Mouse (Mus musculus): ENCODE measurements at regions not wholly inside any gene's neighbourhood (a gene's known extent, or its start where the extent isn't known, plus 50 kb on each side); places are given as distances from the start of the nearest gene placed in this dataset.

- H3K4me1 ChIP-seq (ENCODE audit: control insufficient read depth, insufficient read depth, low read length): no peaks in the 10 kb centered on the region
- H3K4me3 ChIP-seq (replicated peaks; ENCODE audit: low read length): no peak overlapping the region
- no peak for ATAC-seq (ENCODE audit: insufficient read depth, low FRiP score)
- H3K4me2 ChIP-seq (ENCODE audit: low read depth, low read length): no peak overlapping the region
- no peaks in the 10 kb centered on the region for H3K9me3 ChIP-seq (replicated peaks; ENCODE audit: control insufficient read depth, low read length)
- 49% methylated on average over 1 of the region's 1 CpGs for WGBS
- H3K36me3 ChIP-seq (ENCODE audit: control insufficient read depth, insufficient read depth, low read length): no peaks in the 10 kb centered on the region
- no peak overlapping the region for H3K27ac ChIP-seq (ENCODE audit: low read length)
- no peak overlapping the region for H3K9ac ChIP-seq (ENCODE audit: low read length)
- H3K27me3 ChIP-seq (ENCODE audit: control insufficient read depth, insufficient read depth, low read length): no peaks in the 10 kb centered on the region
Measured at GRCm38 (mm10) chr13:114684298-114684697, 133.7 kb upstream of the Mocs2 start.

DNA sequence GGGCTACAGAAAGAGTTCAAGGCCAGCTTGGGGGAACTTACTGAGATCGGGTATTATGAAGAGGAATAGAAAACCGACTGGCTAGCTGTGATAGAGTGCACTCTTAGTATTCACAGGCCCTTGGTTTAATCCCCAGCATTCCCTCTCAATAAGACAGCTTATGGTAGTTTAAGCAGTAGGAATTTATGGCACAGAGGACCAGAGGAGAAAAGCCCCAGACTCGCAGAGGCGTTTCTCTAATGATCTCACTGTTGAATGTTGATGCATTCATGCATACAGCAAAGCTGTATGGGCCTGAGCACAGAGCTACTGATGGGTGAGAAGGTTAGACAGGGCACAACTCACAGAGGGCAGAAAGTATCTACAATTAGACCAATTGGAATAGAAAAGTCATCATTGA is 132.7 kb upstream of the Mocs2 start:
- 77% methylated on average over 4 of the region's 4 CpGs for WGBS
- Histone ChIP-seq H3K27me3 (ENCODE audit: control insufficient read depth, insufficient read depth, low read length) (no peaks in the 10 kb centered on the region), H3K9ac (ENCODE audit: low read length) (no peak overlapping the region), H3K27ac (ENCODE audit: low read length) (no peak overlapping the region), H3K4me3 (replicated peaks; ENCODE audit: low read length) (no peak overlapping the region), H3K4me2 (ENCODE audit: low read depth, low read length) (no peak overlapping the region), H3K36me3 (ENCODE audit: control insufficient read depth, insufficient read depth, low read length) (no peaks in the 10 kb centered on the region), H3K4me1 (ENCODE audit: control insufficient read depth, insufficient read depth, low read length) (no peaks in the 10 kb centered on the region), H3K9me3 (replicated peaks; ENCODE audit: control insufficient read depth, low read length) (no peaks in the 10 kb centered on the region)
- no peak for ATAC-seq (ENCODE audit: insufficient read depth, low FRiP score)

DNA sequence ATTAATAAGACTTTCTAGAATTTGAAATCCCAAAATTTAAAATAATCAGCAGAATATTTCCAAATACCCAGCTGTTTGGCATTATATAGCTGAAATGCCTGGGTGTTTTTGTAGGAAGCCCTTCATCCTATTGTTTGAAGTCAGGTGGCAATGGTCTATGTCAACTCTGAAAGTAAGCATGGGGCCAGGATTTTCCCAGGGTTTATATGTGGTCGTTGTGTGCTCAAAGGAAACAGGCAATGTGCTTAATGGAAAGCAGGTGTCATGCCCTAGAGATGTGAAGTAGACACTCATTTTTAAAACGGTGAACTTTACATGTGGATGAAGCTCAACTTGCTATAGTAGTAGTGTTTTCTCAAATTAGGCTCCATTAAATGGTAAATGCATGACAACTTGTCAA is 105.4 kb upstream of the Mocs2 start:
- Histone ChIP-seq H3K27ac (ENCODE audit: low read length) (no peak overlapping the region), H3K9ac (ENCODE audit: low read length) (no peak overlapping the region), H3K4me1 (ENCODE audit: control insufficient read depth, insufficient read depth, low read length) (no peaks in the 10 kb centered on the region), H3K27me3 (ENCODE audit: control insufficient read depth, insufficient read depth, low read length) (no peaks in the 10 kb centered on the region), H3K9me3 (replicated peaks; ENCODE audit: control insufficient read depth, low read length) (no peaks in the 10 kb centered on the region), H3K4me2 (ENCODE audit: low read depth, low read length) (no peak overlapping the region), H3K4me3 (replicated peaks; ENCODE audit: low read length) (no peak overlapping the region), H3K36me3 (ENCODE audit: control insufficient read depth, insufficient read depth, low read length) (no peaks in the 10 kb centered on the region)
- no peak for ATAC-seq (ENCODE audit: insufficient read depth, low FRiP score)
- WGBS: 56% methylated on average over 2 of the region's 2 CpGs

GRCm38 (mm10) chr13:114719771-114720170 is 98.3 kb upstream of the Mocs2 start:
- no peak for ATAC-seq (ENCODE audit: insufficient read depth, low FRiP score)
- Histone ChIP-seq H3K4me1 (ENCODE audit: control insufficient read depth, insufficient read depth, low read length) (no peaks in the 10 kb centered on the region), H3K9me3 (replicated peaks; ENCODE audit: control insufficient read depth, low read length) (no peaks in the 10 kb centered on the region), H3K9ac (ENCODE audit: low read length) (no peak overlapping the region), H3K27ac (ENCODE audit: low read length) (no peak overlapping the region), H3K4me2 (ENCODE audit: low read depth, low read length) (no peak overlapping the region), H3K36me3 (ENCODE audit: control insufficient read depth, insufficient read depth, low read length) (no peaks in the 10 kb centered on the region), H3K27me3 (ENCODE audit: control insufficient read depth, insufficient read depth, low read length) (no peaks in the 10 kb centered on the region), H3K4me3 (replicated peaks; ENCODE audit: low read length) (no peak overlapping the region)
- 56% methylated on average over 4 of the region's 4 CpGs for WGBS

DNA sequence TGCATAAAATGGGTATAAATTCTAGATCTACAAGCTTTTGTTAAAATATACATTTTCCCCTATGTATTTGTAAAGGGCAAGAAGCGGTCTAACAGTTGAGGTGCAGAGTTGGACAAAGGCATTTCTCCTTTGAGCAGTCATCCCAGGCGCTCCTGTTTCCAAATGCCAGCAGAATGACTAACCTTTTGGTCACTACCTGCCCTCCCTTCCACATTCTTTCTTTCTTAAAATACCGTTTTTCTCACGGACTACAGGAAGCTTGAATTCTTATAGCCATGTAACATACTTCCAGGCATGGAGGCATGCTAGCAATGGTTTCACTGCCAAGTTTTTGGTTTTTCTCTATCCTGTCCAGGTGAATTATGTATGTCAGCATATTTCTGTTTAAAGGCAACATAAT is 91.2 kb upstream of the Mocs2 start:
- Histone ChIP-seq H3K4me1 (ENCODE audit: control insufficient read depth, insufficient read depth, low read length) (no peaks in the 10 kb centered on the region), H3K4me2 (ENCODE audit: low read depth, low read length) (no peak overlapping the region), H3K27ac (ENCODE audit: low read length) (no peak overlapping the region), H3K9me3 (replicated peaks; ENCODE audit: control insufficient read depth, low read length) (no peaks in the 10 kb centered on the region), H3K9ac (ENCODE audit: low read length) (no peak overlapping the region), H3K36me3 (ENCODE audit: control insufficient read depth, insufficient read depth, low read length) (no peaks in the 10 kb centered on the region), H3K27me3 (ENCODE audit: control insufficient read depth, insufficient read depth, low read length) (no peaks in the 10 kb centered on the region), H3K4me3 (replicated peaks; ENCODE audit: low read length) (no peak overlapping the region)
- no peak for ATAC-seq (ENCODE audit: insufficient read depth, low FRiP score)
- 81% methylated on average over 4 of the region's 4 CpGs for WGBS

DNA sequence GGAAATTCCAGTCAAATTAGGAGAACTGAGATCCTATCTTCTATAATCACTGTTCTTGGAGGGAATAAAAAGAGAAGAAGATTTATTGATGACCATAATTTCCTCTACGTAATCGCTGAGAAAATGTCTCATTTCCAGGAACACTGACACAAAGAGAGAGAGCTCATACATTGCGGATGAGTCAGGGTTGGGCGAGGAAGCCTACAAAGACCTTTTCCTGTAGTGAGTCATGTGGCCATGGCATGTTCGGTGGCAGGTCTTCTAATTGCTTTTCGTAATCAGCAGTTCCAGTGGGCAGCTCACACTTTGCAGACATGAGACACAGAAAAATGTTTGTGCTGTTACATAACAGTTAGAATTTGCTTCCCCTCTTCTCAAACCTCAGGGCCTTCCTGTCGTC is 83.0 kb upstream of the Mocs2 start:
- 69% methylated on average over 7 of the region's 7 CpGs for WGBS
- ATAC-seq (ENCODE audit: insufficient read depth, low FRiP score): no peak

GRCm38 (mm10) chr13:114736066-114736465 is 82.0 kb upstream of the Mocs2 start:
- Histone ChIP-seq H3K4me2 (ENCODE audit: low read depth, low read length) (no peak overlapping the region), H3K36me3 (ENCODE audit: control insufficient read depth, insufficient read depth, low read length) (no peaks in the 10 kb centered on the region), H3K9ac (ENCODE audit: low read length) (no peak overlapping the region), H3K27ac (ENCODE audit: low read length) (no peak overlapping the region), H3K9me3 (replicated peaks; ENCODE audit: control insufficient read depth, low read length) (no peaks in the 10 kb centered on the region), H3K4me3 (replicated peaks; ENCODE audit: low read length) (no peak overlapping the region), H3K27me3 (ENCODE audit: control insufficient read depth, insufficient read depth, low read length) (no peaks in the 10 kb centered on the region), H3K4me1 (ENCODE audit: control insufficient read depth, insufficient read depth, low read length) (no peaks in the 10 kb centered on the region)
- 90% methylated on average over 4 of the region's 4 CpGs for WGBS
- ATAC-seq (ENCODE audit: insufficient read depth, low FRiP score): no peak

More for the DNA sequence above, 83.0 kb upstream of the Mocs2 start:
- Histone ChIP-seq H3K9me3 (replicated peaks; ENCODE audit: control insufficient read depth, low read length) (no peaks in the 10 kb centered on the region), H3K36me3 (ENCODE audit: control insufficient read depth, insufficient read depth, low read length) (no peaks in the 10 kb centered on the region), H3K4me3 (replicated peaks; ENCODE audit: low read length) (no peak overlapping the region), H3K27me3 (ENCODE audit: control insufficient read depth, insufficient read depth, low read length) (no peaks in the 10 kb centered on the region), H3K27ac (ENCODE audit: low read length) (no peak overlapping the region), H3K9ac (ENCODE audit: low read length) (no peak overlapping the region), H3K4me1 (ENCODE audit: control insufficient read depth, insufficient read depth, low read length) (no peaks in the 10 kb centered on the region), H3K4me2 (ENCODE audit: low read depth, low read length) (no peak overlapping the region)

GRCm38 (mm10) chr13:114742534-114742933 is 75.5 kb upstream of the Mocs2 start:
- 74% methylated on average over 3 of the region's 3 CpGs for WGBS

GRCm38 (mm10) chr13:114745814-114746213 is 72.2 kb upstream of the Mocs2 start:
- no peaks in the 10 kb centered on the region for H3K4me1 ChIP-seq (ENCODE audit: control insufficient read depth, insufficient read depth, low read length)
- no peak overlapping the region for H3K9ac ChIP-seq (ENCODE audit: low read length)
- no peak overlapping the region for H3K27ac ChIP-seq (ENCODE audit: low read length)
- H3K27me3 ChIP-seq (ENCODE audit: control insufficient read depth, insufficient read depth, low read length): no peaks in the 10 kb centered on the region
- WGBS: 86% methylated on average over 2 of the region's 2 CpGs
- H3K36me3 ChIP-seq (ENCODE audit: control insufficient read depth, insufficient read depth, low read length): no peaks in the 10 kb centered on the region
- ATAC-seq (ENCODE audit: insufficient read depth, low FRiP score): no peak
- H3K4me2 ChIP-seq (ENCODE audit: low read depth, low read length): no peak overlapping the region
- H3K9me3 ChIP-seq (replicated peaks; ENCODE audit: control insufficient read depth, low read length): no peaks in the 10 kb centered on the region
- H3K4me3 ChIP-seq (replicated peaks; ENCODE audit: low read length): no peak overlapping the region

More at GRCm38 (mm10) chr13:114742534-114742933, 75.5 kb upstream of the Mocs2 start:
- no peak overlapping the region for H3K27ac ChIP-seq (ENCODE audit: low read length)
- H3K27me3 ChIP-seq (ENCODE audit: control insufficient read depth, insufficient read depth, low read length): no peaks in the 10 kb centered on the region
- H3K4me1 ChIP-seq (ENCODE audit: control insufficient read depth, insufficient read depth, low read length): no peaks in the 10 kb centered on the region
- H3K36me3 ChIP-seq (ENCODE audit: control insufficient read depth, insufficient read depth, low read length): no peaks in the 10 kb centered on the region
- H3K4me2 ChIP-seq (ENCODE audit: low read depth, low read length): no peak overlapping the region
- no peak for ATAC-seq (ENCODE audit: insufficient read depth, low FRiP score)
- H3K4me3 ChIP-seq (replicated peaks; ENCODE audit: low read length): no peak overlapping the region
- no peaks in the 10 kb centered on the region for H3K9me3 ChIP-seq (replicated peaks; ENCODE audit: control insufficient read depth, low read length)
- H3K9ac ChIP-seq (ENCODE audit: low read length): no peak overlapping the region

- Histone ChIP-seq H3K27ac (ENCODE audit: low read length) (no peak overlapping the region), H3K9me3 (replicated peaks; ENCODE audit: control insufficient read depth, low read length) (no peaks in the 10 kb centered on the region), H3K9ac (ENCODE audit: low read length) (no peak overlapping the region), H3K4me1 (ENCODE audit: control insufficient read depth, insufficient read depth, low read length) (no peaks in the 10 kb centered on the region), H3K4me2 (ENCODE audit: low read depth, low read length) (no peak overlapping the region), H3K27me3 (ENCODE audit: control insufficient read depth, insufficient read depth, low read length) (no peaks in the 10 kb centered on the region), H3K36me3 (ENCODE audit: control insufficient read depth, insufficient read depth, low read length) (no peaks in the 10 kb centered on the region), H3K4me3 (replicated peaks; ENCODE audit: low read length) (no peak overlapping the region)
- no peak for ATAC-seq (ENCODE audit: insufficient read depth, low FRiP score)
Measured at GRCm38 (mm10) chr13:114757459-114757858, 60.6 kb upstream of the Mocs2 start.
